11 mouse cellular contexts compared by ENCODE assay signal in the genomic region with DNA sequence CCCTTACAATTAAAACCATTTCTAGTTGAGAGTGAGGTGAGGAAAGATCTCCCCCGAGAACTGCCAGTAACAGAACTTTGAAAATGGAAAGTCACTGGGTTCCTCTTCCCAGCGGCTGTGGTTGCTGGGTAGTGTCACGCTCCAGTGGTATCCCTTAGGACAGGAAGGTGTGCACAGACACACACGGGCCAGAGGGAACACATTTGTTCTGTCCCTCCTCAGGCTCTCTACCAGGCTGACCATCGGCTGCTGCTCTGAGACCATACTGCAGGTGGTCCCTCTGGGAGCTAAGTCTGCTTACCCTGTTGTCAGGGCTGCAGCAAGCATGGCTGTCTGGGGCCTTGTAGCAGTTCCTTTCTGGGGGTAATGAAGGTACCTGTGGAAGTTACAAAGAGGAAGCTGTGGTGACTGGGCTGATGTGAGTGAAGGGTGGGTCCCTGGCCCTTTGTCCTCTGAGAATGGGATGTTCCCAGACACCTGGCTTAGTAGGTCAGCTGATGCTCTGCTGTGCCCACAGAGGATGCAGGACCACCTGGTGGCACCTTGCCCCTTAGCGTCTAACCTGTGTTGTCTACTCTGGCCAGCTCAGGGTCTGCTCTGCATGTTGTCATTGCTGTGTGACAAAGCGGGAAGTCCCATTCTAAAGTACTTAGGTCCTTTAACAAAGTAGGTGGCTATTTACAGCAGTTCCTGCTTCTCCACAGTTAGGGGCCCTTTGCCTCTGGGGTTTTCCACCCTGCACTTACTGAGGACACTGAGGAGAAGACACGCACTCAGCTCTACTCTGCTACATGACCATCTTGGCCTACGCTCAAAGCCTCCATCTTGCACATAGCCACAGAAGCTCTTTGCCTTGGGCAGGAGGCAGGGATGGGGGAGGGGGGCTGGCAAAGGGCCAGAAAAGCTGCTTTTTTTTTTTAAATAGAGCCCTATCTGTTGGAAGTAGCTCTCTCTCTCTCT.
DNase-seq lines count a peak whose midpoint lies in the region; TF ChIP-seq lines count a peak whose summit lies in the region.
"Had no signal": no experiment of that assay in that cellular context is flagged by ENCODE, and none has a peak within 500 bp of the region (broad histone marks: within the 10 kb centered on the region; RNA-seq: fewer than 3 reads in every experiment).

No protein-coding gene starts in this region.

- DNase-seq in adrenal gland, postnatal 25 days = peak; percentile 16
- no peak for DNase-seq in adrenal gland, adult (ENCODE audit: inconsistent age in 2 of 2, low spot score in 1 of 2)
- peak; percentile 43 for DNase-seq in layer of hippocampus, adult 11-12 months (ENCODE audit: low spot score)
- DNase-seq in layer of hippocampus, postnatal 36 days = no peak
- DNase-seq in cerebellum, adult 2 months = no peak
- DNase-seq in right cerebral cortex, postnatal 14 days = no peak
- DNase-seq: cerebellum, adult 9-11 months had no signal

- H3K36me3 ChIP-seq in small intestine, adult 2 months (ENCODE audit: control insufficient read depth, insufficient read depth, low read length) = no peaks in the 10 kb centered on the region
- H3K36me3 ChIP-seq: heart, embryonic 13.5 days; limb, embryonic 13.5 days had no signal

- no peaks in the 10 kb centered on the region for H3K27me3 ChIP-seq in small intestine, adult 2 months (ENCODE audit: control insufficient read depth, insufficient read depth, low read length)
- H3K27me3 ChIP-seq in cerebellum, adult 2 months (ENCODE audit: control insufficient read depth, insufficient read depth, low read length) = no peaks in the 10 kb centered on the region; the same call in 1 of the 2 replicates
- H3K27me3 ChIP-seq: heart, embryonic 13.5 days; limb, embryonic 13.5 days had no signal

- H3K27ac ChIP-seq in bone marrow macrophage, adult 2 months (ENCODE audit: insufficient read depth, low read depth, low read length) = peak overlapping the region; percentile 84
- H3K27ac ChIP-seq in small intestine, adult 2 months (ENCODE audit: insufficient read depth, low read depth, low read length) = peak overlapping the region; percentile 47
- no peak overlapping the region for H3K27ac ChIP-seq in cerebellum, adult 2 months (ENCODE audit: insufficient read depth, low read length)
- H3K27ac ChIP-seq: heart, embryonic 13.5 days; limb, embryonic 13.5 days had no signal

- TF ChIP-seq POLR2A in bone marrow macrophage, adult 2 months (IDR thresholded peaks at IDR 0.05; ENCODE audit: borderline replicate concordance, low read depth, low read length) = no peak
- TF ChIP-seq POLR2A in small intestine, adult 2 months (IDR thresholded peaks at IDR 0.05; ENCODE audit: low read depth, low read length) = no peak
- no peak for TF ChIP-seq POLR2A in cerebellum, adult 2 months (IDR thresholded peaks at IDR 0.05; ENCODE audit: borderline replicate concordance, insufficient read depth, low read length)

- no peak for TF ChIP-seq CTCF in bone marrow macrophage, adult 2 months (IDR thresholded peaks at IDR 0.05; ENCODE audit: low read depth, low read length)
- no peak for TF ChIP-seq CTCF in small intestine, adult 2 months (IDR thresholded peaks at IDR 0.05; ENCODE audit: extremely low read depth, insufficient read length, insufficient replicate concordance, low read depth, low read length)
- no peak for TF ChIP-seq CTCF in cerebellum, adult 2 months (IDR thresholded peaks at IDR 0.05; ENCODE audit: borderline replicate concordance, insufficient read depth, low read depth, low read length)

- 76% methylated on average over 9 of the region's 9 CpGs for WGBS in small intestine, adult 2 months
- 81% methylated on average over 9 of the region's 9 CpGs for WGBS in cerebellum, adult 2 months

- peaks cover 50% of the 10 kb centered on the region for H3K4me1 ChIP-seq in bone marrow macrophage, adult 2 months (ENCODE audit: control insufficient read depth, insufficient read depth, low read length)
- 0 out of 2 replicates have a peak, but pooled peaks cover 1% of the 10 kb centered on the region for H3K4me1 ChIP-seq in small intestine, adult 2 months (ENCODE audit: control insufficient read depth, insufficient read depth, insufficient read length, low read length)
- peaks cover 3% of the 10 kb centered on the region; the same call in 1 of the 2 replicates for H3K4me1 ChIP-seq in cerebellum, adult 2 months (ENCODE audit: control insufficient read depth, insufficient read depth, low read length)

- no peak overlapping the region for H3K4me3 ChIP-seq in bone marrow macrophage, adult 2 months (ENCODE audit: insufficient read depth, low read length)
- no peak overlapping the region for H3K4me3 ChIP-seq in small intestine, adult 2 months (ENCODE audit: low read depth, low read length)
- no peak overlapping the region for H3K4me3 ChIP-seq in cerebellum, adult 2 months (replicated peaks; ENCODE audit: insufficient read depth, low read depth, low read length)
- H3K4me3 ChIP-seq: heart, embryonic 13.5 days; limb, embryonic 13.5 days had no signal

Comparison
In these comparisons a context has a peak if more than half of its experiments do, and no peak if none do; other contexts are left out.
1. DNase-seq: peak in adrenal gland, postnatal 25 days (single experiment) and layer of hippocampus, adult 11-12 months (single experiment); none in adrenal gland, adult (0 of 2), layer of hippocampus, postnatal 36 days (0 of 2), cerebellum, adult 2 months (0 of 2) and right cerebral cortex, postnatal 14 days (single experiment).